In the genomic region with DNA sequence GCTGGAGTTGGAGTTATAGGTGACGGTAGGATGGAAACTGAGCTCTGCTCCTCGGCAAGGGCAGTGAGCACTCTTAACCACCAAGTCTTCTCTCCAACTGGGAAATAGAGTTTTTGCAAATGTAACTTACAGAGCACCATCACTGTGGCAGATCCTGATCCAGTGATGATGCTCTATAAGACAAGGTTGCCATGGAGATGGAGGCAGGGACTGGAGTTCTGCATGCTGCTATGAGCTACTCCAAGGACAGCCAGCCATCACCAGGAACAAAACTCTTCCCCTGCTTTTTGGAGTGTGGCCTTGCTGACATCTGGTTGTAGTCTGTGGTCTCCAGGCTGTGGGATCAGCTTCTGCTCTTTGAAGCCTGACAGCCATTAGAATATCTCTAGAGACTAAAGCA, we compare ENCODE assay signal across 32 mouse cellular contexts.
"Had no signal": no experiment of that assay in that cellular context is flagged by ENCODE, and none has a peak within 500 bp of the region (broad histone marks: within the 10 kb centered on the region; RNA-seq: fewer than 3 reads in every experiment).

No protein-coding gene starts in this region.

- H3K4me1 ChIP-seq: limb, embryonic 10.5 days; midbrain, embryonic 10.5 days; neural tube, embryonic 12.5 days had no signal

- H3K4me2 ChIP-seq: limb, embryonic 12.5 days; limb, embryonic 13.5 days; limb, embryonic 15.5 days; liver, embryonic 11.5 days; liver, embryonic 12.5 days; liver, embryonic 13.5 days; liver, embryonic 15.5 days; lung, embryonic 14.5 days; lung, embryonic 15.5 days; midbrain, embryonic 11.5 days; midbrain, embryonic 12.5 days; midbrain, embryonic 13.5 days; midbrain, embryonic 15.5 days; neural tube, embryonic 12.5 days had no signal

- H3K9me3 ChIP-seq: limb, embryonic 10.5 days; limb, embryonic 12.5 days; limb, embryonic 13.5 days; limb, embryonic 15.5 days; liver, embryonic 12.5 days; liver, embryonic 13.5 days; liver, embryonic 15.5 days; lung, embryonic 15.5 days; megakaryocyte, embryonic 14.5 days; midbrain, embryonic 10.5 days; midbrain, embryonic 12.5 days; midbrain, embryonic 13.5 days; midbrain, embryonic 15.5 days; neural tube, embryonic 12.5 days had no signal

- DNase-seq: left cerebral cortex, postnatal 4 days; liver; liver, embryonic 13.5 days; liver, postnatal 0 days; lung, adult 18-20 months; lung, adult 2 months; lung, embryonic 14.5 days; lung, postnatal 10 days; lung, postnatal 14 days; lung, postnatal 36 days; lung, postnatal 4 days; midbrain, embryonic 14.5 days had no signal

- ATAC-seq: liver, embryonic 12.5 days; liver, postnatal 0 days; lung, postnatal 0 days; midbrain, embryonic 13.5 days; midbrain, embryonic 15.5 days; midbrain, embryonic 16.5 days had no signal

- H3K9ac ChIP-seq: limb, embryonic 12.5 days; limb, embryonic 13.5 days; limb, embryonic 15.5 days; liver, embryonic 12.5 days; liver, embryonic 13.5 days; liver, embryonic 14.5 days; liver, embryonic 15.5 days; liver, postnatal 0 days; lung, embryonic 14.5 days; lung, embryonic 15.5 days; midbrain, embryonic 12.5 days; midbrain, embryonic 13.5 days; midbrain, embryonic 15.5 days; neural tube, embryonic 12.5 days had no signal

- H3K27ac ChIP-seq: limb, embryonic 10.5 days; limb, embryonic 12.5 days; limb, embryonic 13.5 days; limb, embryonic 15.5 days; liver, embryonic 12.5 days; liver, embryonic 13.5 days; liver, embryonic 14.5 days; liver, embryonic 15.5 days; lung, embryonic 15.5 days; macrophage; midbrain, embryonic 10.5 days; midbrain, embryonic 12.5 days; midbrain, embryonic 13.5 days; midbrain, embryonic 15.5 days; neural tube, embryonic 12.5 days had no signal

- H3K27me3 ChIP-seq: limb, embryonic 12.5 days; limb, embryonic 13.5 days; limb, embryonic 15.5 days; liver, embryonic 12.5 days; liver, embryonic 13.5 days; liver, embryonic 15.5 days; lung, embryonic 15.5 days; megakaryocyte, embryonic 14.5 days; midbrain, embryonic 12.5 days; midbrain, embryonic 13.5 days; midbrain, embryonic 15.5 days; neural tube, embryonic 12.5 days had no signal

- H3K4me3 ChIP-seq: limb, embryonic 10.5 days; limb, embryonic 12.5 days; limb, embryonic 13.5 days; limb, embryonic 15.5 days; liver, embryonic 12.5 days; liver, embryonic 13.5 days; liver, embryonic 15.5 days; lung, embryonic 15.5 days; megakaryocyte, embryonic 14.5 days; midbrain, embryonic 10.5 days; midbrain, embryonic 12.5 days; midbrain, embryonic 13.5 days; midbrain, embryonic 15.5 days; myocyte; neural tube, embryonic 12.5 days had no signal
